Mouse (Mus musculus): Measurements from ENCODE around the gene Elmod2.

Gene Elmod2

GRCm38 (mm10) chr8:83297375-83297774 lies 34.9 kb downstream of the Elmod2 start:
- in situ Hi-C loops (cut with MboI; ENCODE audit: low pct_unique_long_range_greater_than_20kb in 1 of 2, low sequenced_read_pairs in 2 of 2, unreplicated experiment in 1 of 2), result no loop called here

- in situ Hi-C loops (cut with MboI; ENCODE audit: low pct_unique_long_range_greater_than_20kb in 1 of 2, low sequenced_read_pairs in 2 of 2, unreplicated experiment in 1 of 2), result no loop called here
Observed at GRCm38 (mm10) chr8:83290176-83290575, 42.1 kb downstream of the Elmod2 start, which contains the start of gene Ucp1. Gene Ucp1 (plus strand): TSS chr8:83290352.

- in situ Hi-C loops (cut with MboI; ENCODE audit: low pct_unique_long_range_greater_than_20kb in 1 of 2, low sequenced_read_pairs in 2 of 2, unreplicated experiment in 1 of 2), result no loop called here
Observed at GRCm38 (mm10) chr8:83285391-83285790, 46.9 kb downstream of the Elmod2 start.

DNA sequence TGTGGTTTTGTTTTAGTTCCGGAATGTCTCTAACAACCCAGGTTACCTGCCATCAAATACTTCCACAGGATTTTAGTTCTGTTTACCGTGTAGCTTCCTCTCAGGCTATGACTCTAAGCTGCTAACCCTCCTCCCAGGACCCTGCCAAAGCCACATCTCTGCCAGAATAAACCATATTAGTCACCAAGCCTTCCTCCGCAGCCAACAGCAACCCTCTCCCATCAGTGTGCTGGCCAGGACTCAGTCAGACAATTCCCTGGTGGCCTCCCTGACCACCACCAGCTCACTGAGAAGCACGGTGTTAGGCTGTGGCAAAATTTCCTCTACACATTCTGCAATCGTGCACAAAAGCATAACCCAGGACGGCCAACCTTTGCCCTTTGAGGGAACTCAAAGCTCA lies 53.9 kb downstream of the Elmod2 start:
- in situ Hi-C loops (cut with MboI; ENCODE audit: low pct_unique_long_range_greater_than_20kb in 1 of 2, low sequenced_read_pairs in 2 of 2, unreplicated experiment in 1 of 2), result no loop called here

DNA sequence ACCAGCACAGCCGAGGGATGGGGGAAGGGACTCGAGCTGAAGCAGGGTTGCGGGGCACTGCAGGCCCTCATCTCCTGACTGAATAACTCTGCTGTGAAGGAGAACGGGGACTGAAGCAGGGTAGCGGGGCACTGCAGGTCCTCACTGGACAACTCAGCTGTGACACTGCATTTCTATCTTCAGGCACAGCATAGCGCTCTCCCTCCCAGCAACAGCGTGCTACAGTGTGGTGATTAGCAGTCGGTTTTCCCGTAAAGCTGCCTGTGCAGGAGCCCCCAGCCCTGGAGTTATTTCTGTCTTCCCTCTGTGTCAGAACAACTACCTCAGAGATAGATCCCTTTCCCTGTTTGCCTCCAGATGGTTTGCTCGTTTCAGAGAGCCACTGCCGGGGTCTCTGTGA lies 57.8 kb downstream of the Elmod2 start:
- in situ Hi-C loops (cut with MboI; ENCODE audit: low pct_unique_long_range_greater_than_20kb in 1 of 2, low sequenced_read_pairs in 2 of 2, unreplicated experiment in 1 of 2), result no loop called here

- in situ Hi-C loops (cut with MboI; ENCODE audit: low pct_unique_long_range_greater_than_20kb in 1 of 2, low sequenced_read_pairs in 2 of 2, unreplicated experiment in 1 of 2), result no loop called here
Observed at GRCm38 (mm10) chr8:83272464-83272863, 59.8 kb downstream of the Elmod2 start.

DNA sequence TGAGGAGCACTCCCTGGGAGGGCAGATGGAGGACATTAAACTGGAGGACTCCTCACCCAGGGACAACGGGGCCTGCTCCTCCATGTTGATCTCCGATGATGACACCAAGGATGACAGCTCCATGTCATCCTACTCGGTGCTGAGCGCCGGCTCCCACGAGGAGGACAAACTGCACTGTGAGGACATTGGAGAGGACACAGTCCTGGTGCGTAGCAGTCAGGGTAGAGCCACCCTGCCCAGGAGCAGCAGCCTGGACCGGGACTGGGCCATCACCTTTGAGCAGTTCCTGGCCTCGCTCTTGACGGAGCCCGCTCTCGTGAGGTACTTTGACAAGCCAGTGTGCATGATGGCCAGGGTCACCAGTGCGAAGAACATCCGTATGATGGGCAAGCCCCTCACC lies 61.1 kb downstream of the Elmod2 start:
- in situ Hi-C loops (cut with MboI; ENCODE audit: low pct_unique_long_range_greater_than_20kb in 1 of 2, low sequenced_read_pairs in 2 of 2, unreplicated experiment in 1 of 2), result no loop called here

Data from mouse embryonic stem cell (cell line).